Mouse (Mus musculus) MEL (cell line): ENCODE measurements around the gene Lrrc8a.

ENCODE experiments used
- ELF1 ChIP-seq: IDR thresholded peaks from 2 replicates; pipeline ENCODE4 v1.6.1; 2014; ENCODE audit warnings: low read depth, mild to moderate bottlenecking, inconsistent platforms, low read length, improper control_type of control experiment, moderate library complexity
- EP300 ChIP-seq, 2 experiments: IDR thresholded peaks; 2 replicates each; pipeline ENCODE4 v1.6.1; 2011; ENCODE audit warnings: improper control_type of control experiment in 2 of 2, low read length in 2 of 2, low read depth in 1 of 2, mild to moderate bottlenecking in 1 of 2
- POLR2AphosphoS5 ChIP-seq: IDR thresholded peaks from 2 replicates; pipeline ENCODE4 v1.6.1; 2012; ENCODE audit warnings: low read depth, borderline replicate concordance, mild to moderate bottlenecking, inconsistent platforms, low read length, moderate library complexity, mixed read lengths
- USF1 ChIP-seq: IDR thresholded peaks from 2 replicates; pipeline ENCODE4 v1.6.1; 2014; ENCODE audit warnings: low read depth, mild to moderate bottlenecking, inconsistent platforms, low read length, improper control_type of control experiment, moderate library complexity

- peak; percentile 40 for TF ChIP-seq ELF1
- no peak for TF ChIP-seq USF1
- TF ChIP-seq EP300 (IDR thresholded peaks at IDR 0.05; ENCODE audit: low read depth in 1 of 2, low read length in 2 of 2): no peak
- no peak for TF ChIP-seq POLR2AphosphoS5
Observed at GRCm38 (mm10) chr2:30270134-30270533, 32.6 kb downstream of the Lrrc8a start.
